16 mouse cellular contexts compared by ENCODE assay signal in the genomic region with DNA sequence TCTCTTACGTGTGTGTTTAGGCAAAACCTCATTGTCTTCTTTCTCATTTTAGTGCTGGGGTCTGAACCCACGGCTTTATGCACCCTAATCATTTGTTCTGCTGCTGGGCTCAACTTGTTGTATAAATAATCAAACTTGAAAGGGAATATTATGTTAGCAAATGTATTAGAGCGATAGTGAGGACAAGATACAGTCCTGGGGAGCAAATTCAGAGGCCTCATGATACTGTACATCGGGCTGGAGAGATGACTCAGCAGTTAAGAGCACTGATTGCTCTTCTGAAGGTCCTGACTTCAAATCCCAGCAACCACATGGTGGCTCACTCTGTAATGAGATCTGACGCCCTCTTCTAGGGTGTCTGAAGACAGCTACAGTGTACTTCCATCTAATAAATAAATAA. TPM values are rescaled to one million over a fixed set of nuclear protein-coding genes. Genes with fewer than 3 reads are reported as not detected.
DNase-seq lines count a peak whose midpoint lies in the region; ATAC-seq and TF ChIP-seq lines count a peak whose summit lies in the region.
"Had no signal": no experiment of that assay in that cellular context is flagged by ENCODE, and none has a peak within 500 bp of the region (broad histone marks: within the 10 kb centered on the region; RNA-seq: fewer than 3 reads in every experiment).

No protein-coding gene starts in this region.

- WGBS in kidney, adult 2 months = 61% methylated on average over 5 of the region's 5 CpGs
- WGBS in intestine, embryonic 16.5 days = 59% methylated on average over 5 of the region's 5 CpGs

- H3K27me3 ChIP-seq in kidney, adult 2 months (replicated peaks; ENCODE audit: control insufficient read depth, insufficient read depth, low read length) = no peaks in the 10 kb centered on the region
- H3K27me3 ChIP-seq in ES-Bruce4 (ENCODE audit: control insufficient read depth, insufficient read depth, low read length, poor library complexity, severe bottlenecking) = no peaks in the 10 kb centered on the region
- no peaks in the 10 kb centered on the region for H3K27me3 ChIP-seq in intestine, embryonic 16.5 days (replicated peaks; ENCODE audit: control insufficient read depth, insufficient read depth, low read length)
- H3K27me3 ChIP-seq: embryonic facial prominence, embryonic 15.5 days; forebrain, embryonic 13.5 days; Patski had no signal

- H3K4me2 ChIP-seq in intestine, embryonic 16.5 days (ENCODE audit: low read depth, low read length) = peak overlapping the region; percentile 10; the same call in 1 of the 2 replicates
- H3K4me2 ChIP-seq: forebrain, embryonic 13.5 days had no signal

- TF ChIP-seq CTCF in kidney, adult 2 months (conservative IDR thresholded peaks at IDR 0.05; ENCODE audit: insufficient read depth, insufficient read length, low read depth, low read length) = no peak
- TF ChIP-seq CTCF in ES-Bruce4 (IDR thresholded peaks at IDR 0.05; ENCODE audit: low read depth, low read length) = no peak

- H3K27ac ChIP-seq in kidney, adult 2 months (ENCODE audit: insufficient read depth, low read depth, low read length) = peak overlapping the region; percentile 30; the same call in 1 of the 2 replicates
- H3K27ac ChIP-seq in ES-Bruce4 (ENCODE audit: insufficient read depth, low read length) = peak overlapping the region; percentile 85
- H3K27ac ChIP-seq in intestine, embryonic 16.5 days (ENCODE audit: low read length) = no peak overlapping the region
- H3K27ac ChIP-seq: embryonic facial prominence, embryonic 15.5 days; forebrain, embryonic 13.5 days; liver, embryonic 14.5 days; midbrain, embryonic 10.5 days had no signal

- no peaks in the 10 kb centered on the region for H3K9me3 ChIP-seq in ES-Bruce4 (replicated peaks; ENCODE audit: control insufficient read depth, insufficient read depth, low read length, poor library complexity, severe bottlenecking)
- H3K9me3 ChIP-seq in intestine, embryonic 16.5 days (ENCODE audit: control insufficient read depth, low read length) = no peaks in the 10 kb centered on the region
- H3K9me3 ChIP-seq: embryonic facial prominence, embryonic 15.5 days; forebrain, embryonic 13.5 days; midbrain, embryonic 10.5 days had no signal

- H3K4me3 ChIP-seq in kidney, adult 2 months (ENCODE audit: insufficient read depth, low read depth, low read length) = no peak overlapping the region
- no peak overlapping the region for H3K4me3 ChIP-seq in ES-Bruce4 (ENCODE audit: low read depth, low read length)
- no peak overlapping the region for H3K4me3 ChIP-seq in intestine, embryonic 16.5 days (ENCODE audit: low read length)
- H3K4me3 ChIP-seq: embryonic facial prominence, embryonic 15.5 days; forebrain, embryonic 13.5 days; midbrain, embryonic 10.5 days had no signal

- no peak for TF ChIP-seq EP300 in ES-Bruce4 (IDR thresholded peaks at IDR 0.05; ENCODE audit: insufficient read depth, low read depth, low read length)

- H3K36me3 ChIP-seq in kidney, adult 2 months (ENCODE audit: control insufficient read depth, insufficient read depth, low read length) = no peaks in the 10 kb centered on the region
- no peaks in the 10 kb centered on the region for H3K36me3 ChIP-seq in ES-Bruce4 (ENCODE audit: control insufficient read depth, insufficient read depth, low read length, poor library complexity, severe bottlenecking)
- H3K36me3 ChIP-seq in intestine, embryonic 16.5 days (ENCODE audit: control insufficient read depth, insufficient read depth, low read length) = no peaks in the 10 kb centered on the region
- H3K36me3 ChIP-seq: embryonic facial prominence, embryonic 15.5 days; midbrain, embryonic 10.5 days had no signal

- no peak for DNase-seq in kidney, adult 2 months
- DNase-seq in kidney, adult 9 months = no peak
- DNase-seq in MN1 (ENCODE audit: low spot score) = peak; percentile 39
- DNase-seq in c-Kit-positive CD71-positive TER-119-positive erythroid progenitor cells, embryonic 14.5 days (ENCODE audit: low spot score) = no peak
- DNase-seq in cerebellum, postnatal 25 days = no peak
- DNase-seq: cerebellum, adult 18-20 months; left cerebral cortex, postnatal 4 days; spleen, adult 18-20 months; thymus, adult 18-20 months had no signal

- H3K9ac ChIP-seq in ES-Bruce4 (ENCODE audit: low read depth, poor library complexity, severe bottlenecking) = peak overlapping the region; percentile 57
- H3K9ac ChIP-seq in intestine, embryonic 16.5 days (ENCODE audit: low read depth, low read length) = no peak overlapping the region
- H3K9ac ChIP-seq: embryonic facial prominence, embryonic 15.5 days; forebrain, embryonic 13.5 days; liver, embryonic 14.5 days had no signal

- peaks cover 11% of the 10 kb centered on the region; the same call in 1 of the 2 replicates for H3K4me1 ChIP-seq in kidney, adult 2 months (ENCODE audit: control insufficient read depth, insufficient read depth, low read length)
- no peaks in the 10 kb centered on the region for H3K4me1 ChIP-seq in ES-Bruce4 (ENCODE audit: control insufficient read depth, insufficient read depth, low read length)
- H3K4me1 ChIP-seq in intestine, embryonic 16.5 days (ENCODE audit: control insufficient read depth, insufficient read depth, low read length) = peaks cover 11% of the 10 kb centered on the region

- TF ChIP-seq POLR2A in kidney, adult 2 months (IDR thresholded peaks at IDR 0.05; ENCODE audit: low read depth, low read length) = no peak
- no peak for TF ChIP-seq POLR2A in ES-Bruce4 (IDR thresholded peaks at IDR 0.05; ENCODE audit: insufficient read depth, low read length)

- ATAC-seq in intestine, embryonic 16.5 days = no peak

RNA-seq across cellular contexts. Expression of a gene that starts 8.4 kb away (rescaled TPM):
- 9.7 and 11.4 TPM in 2 replicates for polyA plus RNA-seq in kidney, adult 2 months (2012; rRNA removed)
- polyA plus RNA-seq in ES-Bruce4 (2011; ENCODE audit: insufficient read depth, insufficient read length, low read depth, missing spikeins) = 5.0 and 5.1 TPM in 2 replicates
- polyA plus RNA-seq in intestine, embryonic 16.5 days (2015; fragmentation: Nextera tagmentation; extraction: Ambion mirVana) = 54.1 and 54.9 TPM in 2 replicates
